Mouse (Mus musculus): ENCODE data around the gene Psd. TPM values are rescaled to one million over a fixed set of nuclear protein-coding genes. Genes with fewer than 3 reads are reported as not detected.

Gene Psd
- total and polyA plus RNA-seq, 2 experiments from 2014 or later = 1.7 to 13.4 TPM

DNA sequence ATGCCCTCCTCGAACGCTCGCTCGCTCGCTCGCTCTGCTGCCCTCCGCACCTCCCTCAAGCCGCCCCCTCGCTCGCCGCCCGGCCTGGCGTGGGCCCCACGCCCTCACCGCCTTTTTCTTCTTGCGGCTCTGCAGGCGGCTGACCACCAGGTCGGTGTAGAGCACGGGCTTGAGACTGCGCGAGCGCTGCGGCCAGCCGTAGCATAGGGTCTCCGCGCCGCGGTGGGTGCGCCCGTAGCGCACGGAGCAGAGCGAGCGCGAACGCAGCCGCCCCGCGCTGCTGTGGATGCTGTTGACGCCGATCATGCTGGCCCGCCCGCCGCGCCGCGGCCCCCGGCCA is 9.4 kb downstream of the Psd start:
- WGBS = 1% methylated on average over 43 of the region's 48 CpGs
- Histone ChIP-seq H3K4me1 (ENCODE audit: control insufficient read depth, insufficient read depth) (no peaks in the 10 kb centered on the region), H3K4me3 (ENCODE audit: low read depth, low read length) (peak overlapping the region; percentile 52), H3K36me3 (replicated peaks; ENCODE audit: control insufficient read depth, insufficient read depth, low read length) (0 out of 2 replicates have a peak, but pooled peaks cover 5% of the 10 kb centered on the region), H3K9ac (replicated peaks; ENCODE audit: low read depth, low read length) (no peak overlapping the region), H3K9me3 (replicated peaks; ENCODE audit: control insufficient read depth, low read length) (no peaks in the 10 kb centered on the region), H3K27me3 (ENCODE audit: control insufficient read depth, insufficient read depth, low read length) (peaks cover 97% of the 10 kb centered on the region), H3K4me2 (ENCODE audit: low read depth, low read length) (peak overlapping the region; percentile 67), H3K27ac (ENCODE audit: low read depth) (no peak overlapping the region)
- DNase-seq (ENCODE audit: low spot score) = no peak
- TF ChIP-seq EP300 (IDR thresholded peaks at IDR 0.05; ENCODE audit: low read depth) (no peak), CTCF (IDR thresholded peaks at IDR 0.05; ENCODE audit: low read depth) (no peak)
- 0 out of 2 replicates have a peak, but pooled peaks have one; percentile 16 for ATAC-seq (ENCODE audit: insufficient read depth, low read depth)

DNA sequence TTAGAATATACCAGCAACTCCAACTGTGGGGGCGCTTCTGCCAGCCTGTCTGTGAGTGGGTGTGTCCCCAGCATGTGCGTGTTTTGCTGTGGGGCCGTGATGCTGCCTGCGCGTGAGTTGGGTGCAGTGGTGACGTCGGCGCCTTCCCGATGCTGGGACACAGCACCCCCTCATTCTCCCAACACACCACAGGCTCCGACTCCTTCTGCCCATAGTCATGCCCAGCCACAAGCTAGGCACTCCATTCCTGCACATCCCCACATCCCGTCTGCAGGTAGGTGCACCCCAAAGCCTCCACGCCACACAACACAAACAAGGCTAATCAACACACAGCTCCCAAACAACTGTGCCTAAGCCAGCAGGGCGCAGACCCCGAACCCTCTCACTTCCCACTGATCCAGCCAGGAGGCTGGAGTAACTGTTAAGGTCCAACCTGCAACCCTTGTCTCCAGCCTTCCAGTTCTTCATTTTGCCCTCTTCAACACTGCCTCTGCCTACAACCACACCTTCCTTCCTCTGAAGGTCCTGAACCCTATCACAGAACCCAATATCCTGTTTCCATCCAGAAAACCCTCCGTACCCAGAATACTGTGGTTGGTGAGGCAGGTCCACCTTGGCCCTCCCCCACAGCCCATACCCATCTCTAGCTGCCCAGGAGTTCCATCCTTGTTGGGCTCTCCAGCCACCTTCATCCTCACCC is 10.0 kb downstream of the Psd start:
- Histone ChIP-seq H3K9ac (replicated peaks; ENCODE audit: low read depth, low read length) (no peak overlapping the region), H3K4me1 (ENCODE audit: control insufficient read depth, insufficient read depth) (no peaks in the 10 kb centered on the region), H3K9me3 (replicated peaks; ENCODE audit: control insufficient read depth, low read length) (no peaks in the 10 kb centered on the region), H3K27ac (ENCODE audit: low read depth) (no peak overlapping the region), H3K4me3 (ENCODE audit: low read depth, low read length) (peak overlapping the region; percentile 52), H3K27me3 (ENCODE audit: control insufficient read depth, insufficient read depth, low read length) (peaks cover 92% of the 10 kb centered on the region), H3K36me3 (replicated peaks; ENCODE audit: control insufficient read depth, insufficient read depth, low read length) (0 out of 2 replicates have a peak, but pooled peaks cover 5% of the 10 kb centered on the region), H3K4me2 (ENCODE audit: low read depth, low read length) (peak overlapping the region; percentile 67)
- DNase-seq (ENCODE audit: low spot score) (no peak), ATAC-seq (ENCODE audit: insufficient read depth, low read depth) (no peak)
- no peak for TF ChIP-seq EP300 (IDR thresholded peaks at IDR 0.05; ENCODE audit: low read depth)
- TF ChIP-seq CTCF (IDR thresholded peaks at IDR 0.05; ENCODE audit: low read depth) = no peak
- WGBS = 36% methylated on average over 15 of the region's 15 CpGs

DNA sequence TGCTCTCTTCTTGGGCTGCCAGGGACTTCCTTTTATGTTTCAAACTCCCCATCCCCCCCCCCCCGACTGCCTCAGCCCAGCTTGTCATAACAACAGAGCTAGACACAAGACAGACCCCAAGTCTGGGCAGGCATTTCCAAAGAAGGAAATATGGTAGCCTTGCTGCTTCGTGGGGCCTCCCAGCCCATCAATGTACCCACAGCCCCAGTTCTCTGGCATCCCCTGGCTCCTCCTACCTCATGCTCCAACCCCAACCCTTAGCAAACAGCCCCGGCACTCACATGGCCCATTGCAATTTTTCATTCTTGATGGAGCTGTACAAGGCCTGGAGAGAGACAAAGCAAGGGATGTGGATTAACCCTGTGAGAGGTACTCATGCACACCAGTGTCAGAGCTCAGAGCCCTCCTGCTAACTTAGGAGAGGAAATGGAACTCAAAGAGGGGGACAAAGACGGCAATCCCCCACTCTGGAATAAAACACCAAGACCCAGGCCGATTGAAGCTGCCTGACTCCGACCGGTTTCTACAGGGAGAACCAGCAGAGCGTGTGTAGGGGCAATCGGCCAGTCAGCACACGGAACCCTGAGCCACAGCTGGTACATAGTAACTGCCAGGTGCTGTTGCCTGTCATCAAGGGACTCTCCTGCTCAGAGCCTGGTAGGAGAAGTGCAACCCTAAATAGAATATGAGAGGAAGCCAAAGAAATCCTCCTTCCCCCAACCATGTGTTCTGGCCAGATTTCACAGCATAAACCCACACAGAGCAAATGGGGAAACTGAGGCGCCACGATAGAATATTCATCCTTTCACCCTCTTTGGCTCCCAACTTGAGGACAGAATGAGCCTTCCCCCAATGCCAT is 11.0 kb downstream of the Psd start:
- no peak for ATAC-seq (ENCODE audit: insufficient read depth, low read depth)
- no peak overlapping the region for H3K4me3 ChIP-seq (ENCODE audit: low read depth, low read length)
- H3K9me3 ChIP-seq (replicated peaks; ENCODE audit: control insufficient read depth, low read length) = no peaks in the 10 kb centered on the region
- H3K4me2 ChIP-seq (ENCODE audit: low read depth, low read length) = no peak overlapping the region
- DNase-seq (ENCODE audit: low spot score) = no peak
- 42% methylated on average over 12 of the region's 12 CpGs for WGBS
- peaks cover 13% of the 10 kb centered on the region for H3K36me3 ChIP-seq (replicated peaks; ENCODE audit: control insufficient read depth, insufficient read depth, low read length)
- no peak overlapping the region for H3K9ac ChIP-seq (replicated peaks; ENCODE audit: low read depth, low read length)
- peaks cover 82% of the 10 kb centered on the region for H3K27me3 ChIP-seq (ENCODE audit: control insufficient read depth, insufficient read depth, low read length)
- TF ChIP-seq CTCF (IDR thresholded peaks at IDR 0.05; ENCODE audit: low read depth) = no peak
- no peak overlapping the region for H3K27ac ChIP-seq (ENCODE audit: low read depth)
- H3K4me1 ChIP-seq (ENCODE audit: control insufficient read depth, insufficient read depth) = no peaks in the 10 kb centered on the region

DNA sequence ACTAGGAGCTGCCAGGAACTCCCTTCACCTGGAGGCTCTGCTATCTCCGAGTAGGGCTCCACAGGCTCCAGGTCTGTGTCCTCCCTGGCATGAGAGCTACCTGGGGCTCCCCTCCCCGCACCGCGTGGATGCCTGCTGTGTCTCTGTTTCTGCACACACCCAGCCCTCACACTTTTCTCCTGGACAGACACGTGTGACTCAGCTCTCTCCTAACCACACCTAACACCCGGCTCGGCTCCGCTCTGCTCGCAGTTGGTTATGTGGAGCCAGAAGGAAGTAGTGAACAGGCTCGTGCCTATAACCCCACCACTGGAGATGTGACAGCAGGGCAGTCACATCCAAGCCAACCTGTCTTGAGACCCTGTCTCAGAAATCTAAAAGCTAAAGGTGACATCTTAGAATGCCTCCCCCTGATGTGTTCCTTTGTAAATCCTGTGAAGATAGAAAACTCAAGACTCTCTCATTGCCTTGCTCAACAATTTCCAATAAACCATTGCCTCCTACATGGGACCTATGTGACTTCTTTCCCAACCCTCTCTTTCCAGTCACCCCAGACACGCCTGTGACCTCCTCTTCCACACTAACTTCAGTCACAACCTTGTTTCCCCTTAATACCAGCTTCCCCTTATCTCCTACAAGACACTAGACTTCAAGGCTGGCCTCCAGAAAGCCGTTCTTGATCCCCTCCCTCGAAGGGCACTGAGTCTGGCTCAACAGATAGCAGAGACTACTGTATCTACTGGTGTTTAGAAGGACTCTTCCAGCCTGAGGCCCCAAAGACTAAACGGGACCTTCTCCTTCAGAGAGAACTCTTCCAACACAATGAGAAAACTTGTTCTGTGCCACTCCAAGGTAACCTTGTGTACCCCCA is 11.8 kb downstream of the Psd start:
- Histone ChIP-seq H3K9ac (replicated peaks; ENCODE audit: low read depth, low read length) (no peak overlapping the region), H3K36me3 (replicated peaks; ENCODE audit: control insufficient read depth, insufficient read depth, low read length) (peaks cover 21% of the 10 kb centered on the region), H3K27me3 (ENCODE audit: control insufficient read depth, insufficient read depth, low read length) (peaks cover 73% of the 10 kb centered on the region), H3K4me3 (ENCODE audit: low read depth, low read length) (no peak overlapping the region), H3K4me1 (ENCODE audit: control insufficient read depth, insufficient read depth) (no peaks in the 10 kb centered on the region), H3K9me3 (replicated peaks; ENCODE audit: control insufficient read depth, low read length) (no peaks in the 10 kb centered on the region), H3K27ac (ENCODE audit: low read depth) (no peak overlapping the region), H3K4me2 (ENCODE audit: low read depth, low read length) (no peak overlapping the region)
- ATAC-seq (ENCODE audit: insufficient read depth, low read depth) (no peak), DNase-seq (ENCODE audit: low spot score) (no peak)
- WGBS = 31% methylated on average over 14 of the region's 14 CpGs
- TF ChIP-seq EP300 (IDR thresholded peaks at IDR 0.05; ENCODE audit: low read depth) (no peak), CTCF (IDR thresholded peaks at IDR 0.05; ENCODE audit: low read depth) (no peak)

DNA sequence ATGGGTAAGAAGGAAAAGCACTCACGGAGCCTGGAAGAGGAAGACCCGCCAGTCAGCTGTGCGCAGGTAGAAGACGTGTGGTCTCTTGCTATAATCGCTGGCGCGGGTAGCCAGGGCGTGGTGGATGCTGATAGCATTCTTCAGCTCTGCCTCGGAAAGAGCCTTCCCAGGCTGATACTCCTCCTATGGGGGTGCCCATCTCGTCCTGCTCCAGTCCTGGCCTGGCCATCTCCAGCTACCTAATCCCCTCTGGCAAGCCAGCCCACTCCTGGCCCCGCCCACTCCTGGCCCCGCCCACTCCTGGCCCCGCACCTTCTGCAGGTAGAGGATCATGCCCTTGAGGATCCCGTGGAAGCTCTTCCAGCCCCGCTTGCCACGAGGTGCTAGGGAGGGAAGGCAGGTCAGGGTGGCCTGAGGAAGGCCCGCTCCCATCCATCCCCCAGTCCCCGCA is 12.8 kb downstream of the Psd start:
- Histone ChIP-seq H3K4me3 (ENCODE audit: low read depth, low read length) (no peak overlapping the region), H3K27ac (ENCODE audit: low read depth) (no peak overlapping the region), H3K36me3 (replicated peaks; ENCODE audit: control insufficient read depth, insufficient read depth, low read length) (peaks cover 28% of the 10 kb centered on the region), H3K4me2 (ENCODE audit: low read depth, low read length) (no peak overlapping the region), H3K4me1 (ENCODE audit: control insufficient read depth, insufficient read depth) (no peaks in the 10 kb centered on the region), H3K9ac (replicated peaks; ENCODE audit: low read depth, low read length) (no peak overlapping the region), H3K9me3 (replicated peaks; ENCODE audit: control insufficient read depth, low read length) (no peaks in the 10 kb centered on the region), H3K27me3 (ENCODE audit: control insufficient read depth, insufficient read depth, low read length) (peaks cover 64% of the 10 kb centered on the region)
- DNase-seq (ENCODE audit: low spot score) (no peak), ATAC-seq (ENCODE audit: insufficient read depth, low read depth) (no peak)
- 21% methylated on average over 16 of the region's 18 CpGs for WGBS
- TF ChIP-seq CTCF (IDR thresholded peaks at IDR 0.05; ENCODE audit: low read depth) (no peak), EP300 (IDR thresholded peaks at IDR 0.05; ENCODE audit: low read depth) (no peak)
